Mouse (Mus musculus) urinary bladder, postnatal 4 days (tissue): ENCODE measurements around the gene Lgr4.
"Not testable (repeated sequence)": the region's sequence is repeated elsewhere in the genome, so short reads cannot be mapped to it uniquely, and the experiment has no call there.

Source experiments
- DNase-seq, 2 experiments: peaks; one replicate each; pipeline ENCODE4 v3.0.0; 2021 to 2022; ENCODE audit warnings: low spot score in 2 of 2

Lgr4 gene

DNA sequence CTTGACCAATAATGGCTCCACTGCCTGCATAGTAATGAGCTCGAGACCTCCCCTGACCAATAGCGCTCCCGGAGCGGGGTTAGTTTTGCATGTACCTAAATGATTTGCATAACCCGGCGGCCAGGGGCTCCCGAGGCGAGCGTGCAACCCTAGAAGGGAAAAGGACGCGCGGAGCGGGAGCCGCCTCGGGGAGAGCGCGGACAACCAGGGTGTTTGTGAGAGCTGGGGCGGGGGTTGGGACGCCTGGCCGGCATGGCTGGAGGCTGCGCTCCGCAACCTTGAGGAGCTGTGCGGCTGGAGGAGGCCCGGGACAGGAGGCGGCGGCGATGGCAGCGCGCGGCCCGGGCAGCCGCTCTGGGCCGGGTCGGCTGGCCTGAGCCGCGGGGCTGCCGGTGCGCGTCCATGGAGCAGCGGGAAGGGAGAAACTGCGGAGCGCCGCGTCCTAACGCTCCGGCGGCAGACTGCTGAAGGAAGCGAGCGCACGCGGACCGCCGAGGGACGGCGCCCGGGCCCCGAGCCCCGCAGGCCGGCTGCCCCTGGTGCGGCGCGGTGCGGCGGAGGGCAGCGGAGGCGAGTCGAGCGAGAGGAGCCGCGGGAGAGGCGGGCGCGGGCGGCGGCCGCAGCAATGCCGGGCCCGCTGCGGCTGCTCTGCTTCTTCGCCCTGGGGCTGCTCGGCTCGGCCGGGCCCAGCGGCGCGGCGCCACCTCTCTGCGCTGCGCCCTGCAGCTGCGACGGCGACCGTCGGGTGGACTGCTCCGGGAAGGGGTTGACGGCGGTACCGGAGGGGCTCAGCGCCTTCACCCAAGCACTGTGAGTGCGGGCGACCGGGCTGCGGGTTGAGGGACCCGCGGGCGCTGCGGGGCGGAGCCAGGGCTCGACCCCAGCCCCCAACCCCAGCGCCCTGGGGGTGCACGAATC, at the start of gene Lgr4:
TSS of gene Lgr4 (plus strand) at position 152 of the 918 bp plus-strand sequence.
- DNase-seq: peak; percentile 94

DNA sequence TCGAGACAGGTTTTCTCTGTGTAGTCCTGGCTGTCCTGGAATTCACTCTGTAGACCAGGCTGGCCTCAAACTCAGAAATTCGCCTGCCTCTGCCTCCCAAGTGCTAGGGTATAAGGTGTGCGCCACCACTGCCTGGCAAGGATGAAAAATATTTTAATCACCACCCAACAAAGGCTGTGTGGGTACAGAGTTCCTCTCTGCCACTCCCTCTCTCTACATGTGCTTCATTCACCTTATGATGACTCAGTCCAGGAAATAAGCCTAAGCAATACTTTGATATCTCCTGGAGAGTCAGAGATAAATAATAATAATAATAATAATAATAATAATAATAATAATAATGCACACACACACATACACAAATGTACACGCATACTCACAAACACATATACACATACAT, 38.0 kb upstream of the Lgr4 start:
- not testable (repeated sequence) for DNase-seq

DNA sequence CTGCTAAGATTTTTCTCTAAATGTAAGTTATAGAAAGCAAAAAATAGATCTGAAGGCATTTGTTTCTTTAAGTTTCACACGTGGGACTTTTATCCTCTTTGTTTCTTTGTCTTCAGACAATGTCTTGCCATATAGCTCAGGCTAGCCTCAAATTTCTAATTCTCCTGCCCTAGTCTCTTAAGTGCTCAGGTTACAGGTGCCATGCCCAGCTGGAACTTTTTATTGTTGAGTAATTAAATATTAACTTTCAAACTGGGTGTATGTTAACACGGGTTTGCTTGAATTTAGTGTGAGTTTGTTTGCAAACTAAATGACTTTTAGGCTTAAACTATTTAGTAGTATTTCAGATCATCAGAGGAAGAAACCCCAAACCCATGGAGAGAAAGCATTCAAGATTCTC, 36.3 kb upstream of the Lgr4 start:
- no peak for DNase-seq

DNA sequence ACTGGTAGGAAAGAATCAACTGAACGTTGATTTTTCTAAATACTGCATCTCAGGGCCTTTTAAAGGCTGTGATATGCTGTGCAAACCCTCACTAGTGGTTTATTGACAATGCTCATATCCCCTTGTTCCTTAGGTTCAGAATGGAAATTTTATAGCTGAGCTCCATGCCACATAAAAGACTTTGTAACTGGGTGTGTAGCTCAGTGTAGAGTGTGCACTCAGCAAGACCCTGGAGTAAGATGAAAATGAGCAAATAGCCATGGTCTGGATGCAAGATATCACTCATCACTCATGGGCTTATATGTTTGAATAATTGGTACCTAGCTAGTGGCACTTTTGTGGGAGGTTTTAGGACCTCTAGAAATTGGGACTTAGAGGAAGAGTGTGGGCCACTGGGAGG, 35.8 kb upstream of the Lgr4 start:
- DNase-seq: no peak

DNA sequence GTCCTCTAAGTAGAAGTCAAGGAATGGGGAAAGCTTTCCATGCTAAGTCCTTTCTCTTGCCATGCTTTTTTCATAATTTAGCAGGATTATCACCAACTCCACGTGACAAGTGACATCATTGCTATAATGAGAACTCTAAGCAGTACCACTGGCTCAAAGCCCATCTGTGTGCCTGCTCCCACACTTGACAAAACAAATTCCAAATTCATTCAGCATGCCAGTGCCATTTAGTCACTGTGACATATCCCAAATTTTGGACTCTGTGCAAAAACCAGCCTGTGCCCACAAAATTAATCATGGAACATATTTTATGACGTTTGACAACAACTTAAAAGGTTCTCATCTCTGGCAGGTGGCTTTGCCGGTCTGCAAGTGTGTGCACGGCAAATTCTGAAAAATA, 33.3 kb upstream of the Lgr4 start:
- no peak for DNase-seq

DNA sequence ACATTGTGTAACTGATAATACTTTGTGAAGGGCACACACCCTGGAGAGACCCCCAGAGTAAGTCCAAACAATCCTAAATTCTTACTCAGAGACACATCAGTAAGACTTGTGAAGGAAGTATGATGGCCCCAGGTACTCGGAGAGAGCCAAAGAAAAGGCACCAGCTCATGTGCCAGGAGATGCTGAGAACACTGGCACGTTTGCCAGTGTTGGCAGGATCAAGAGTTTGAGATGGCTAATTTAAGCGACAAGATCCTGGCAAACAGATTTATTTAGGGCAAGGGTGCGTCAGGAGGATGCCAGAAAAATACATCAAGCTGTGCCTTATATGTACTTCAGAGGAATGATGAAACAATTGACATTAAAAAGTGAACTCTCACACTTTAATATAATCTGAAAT, 32.9 kb upstream of the Lgr4 start:
- DNase-seq: no peak

DNA sequence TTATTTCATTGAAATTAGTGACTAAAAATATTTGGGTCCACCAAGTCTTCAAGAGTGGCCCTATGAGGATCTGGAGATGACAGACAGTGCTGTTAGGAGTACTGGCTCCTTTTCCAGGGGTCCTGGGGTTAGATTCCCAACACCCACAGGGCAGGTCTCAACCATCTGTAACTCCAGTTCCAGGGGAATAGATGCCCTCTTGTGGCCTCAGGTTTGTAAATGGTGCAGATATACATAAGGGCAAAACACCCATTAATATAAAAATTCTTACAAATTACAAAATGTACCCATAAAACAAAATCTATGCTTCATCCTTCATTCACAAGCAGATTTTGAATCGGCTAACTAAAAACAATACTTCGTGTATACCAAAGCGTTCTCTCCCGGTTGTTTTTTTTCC, 27.4 kb upstream of the Lgr4 start:
- DNase-seq: no peak

DNA sequence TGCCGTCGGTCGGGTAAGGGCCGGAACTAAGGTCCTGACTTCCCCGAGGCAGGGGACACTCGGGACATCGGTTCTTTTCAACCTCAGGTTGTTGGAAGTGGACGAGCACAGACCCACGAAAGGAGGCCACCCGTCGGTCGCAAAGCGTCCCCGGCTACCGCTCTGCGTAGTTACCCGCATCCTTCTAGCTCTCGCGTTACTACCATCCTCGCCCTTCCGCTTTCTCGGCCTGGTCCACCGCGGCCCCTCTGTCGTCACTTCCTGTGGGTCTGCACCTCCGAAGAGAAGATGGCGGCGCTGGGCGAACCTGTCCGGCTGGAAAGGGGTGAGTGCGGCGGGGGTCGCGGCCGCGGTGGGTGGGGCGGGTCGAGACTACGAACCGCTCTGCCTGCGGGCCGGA, 26.9 kb upstream of the Lgr4 start, which contains the start of gene Lin7c:
TSS of gene Lin7c (plus strand) at position 257 of the 400 bp plus-strand sequence.
- DNase-seq: peak; percentile 89 to 95

DNA sequence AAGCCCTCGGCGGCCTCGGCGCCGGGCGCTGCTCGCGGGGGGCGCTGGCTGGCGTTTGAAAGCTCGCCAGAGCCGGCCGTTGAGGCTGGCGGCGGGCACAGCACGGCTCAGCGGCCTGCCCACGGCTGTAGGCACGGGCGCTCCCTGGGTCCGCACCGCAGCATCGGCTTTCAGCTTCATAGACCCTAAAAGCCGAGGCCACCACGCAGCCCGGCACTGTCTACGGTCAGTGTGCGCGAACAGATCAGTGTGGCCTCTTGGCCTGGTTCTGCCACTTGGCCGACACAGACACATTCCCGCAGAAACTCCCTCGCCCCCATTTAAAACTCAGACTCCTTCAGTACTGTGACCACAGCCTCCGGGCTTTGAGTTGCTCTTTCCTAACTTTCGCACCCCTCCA, 26.4 kb upstream of the Lgr4 start:
- DNase-seq: no peak

DNA sequence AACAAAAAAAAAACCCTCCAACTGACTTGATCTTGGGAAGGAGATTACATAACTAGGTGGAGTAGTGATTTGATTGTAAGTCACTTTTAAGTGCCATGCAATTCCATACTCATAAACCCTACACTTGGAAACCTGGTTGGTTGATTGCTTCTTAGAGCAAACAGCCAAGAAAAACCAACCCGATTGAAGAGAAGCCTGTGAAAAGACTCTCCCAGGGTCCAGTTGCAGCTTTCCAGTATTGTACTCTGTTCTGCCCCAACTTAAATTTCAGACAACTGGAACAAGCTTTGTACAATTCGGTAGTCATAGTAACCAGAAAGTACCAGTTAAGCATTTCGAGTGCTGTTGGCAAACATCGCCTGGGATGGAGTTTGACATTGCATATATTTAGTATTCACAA, 26.0 kb upstream of the Lgr4 start:
- DNase-seq: no peak

DNA sequence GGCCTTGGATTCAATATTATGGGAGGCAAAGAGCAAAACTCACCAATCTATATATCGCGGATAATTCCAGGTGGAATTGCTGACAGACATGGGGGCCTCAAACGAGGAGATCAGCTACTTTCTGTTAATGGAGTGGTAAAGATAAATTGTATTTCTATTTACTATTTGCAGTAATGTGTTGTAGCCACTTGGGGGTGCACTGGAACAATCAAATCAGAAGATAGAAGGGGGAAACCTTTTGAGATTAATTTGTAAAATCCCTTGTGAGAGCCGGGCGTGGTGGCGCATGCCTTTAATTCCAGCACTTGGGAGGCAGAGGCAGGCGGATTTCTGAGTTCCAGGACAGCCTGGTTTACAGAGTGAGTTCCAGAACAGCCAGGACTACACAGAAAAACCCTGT, 21.1 kb upstream of the Lgr4 start:
- no peak for DNase-seq

DNA sequence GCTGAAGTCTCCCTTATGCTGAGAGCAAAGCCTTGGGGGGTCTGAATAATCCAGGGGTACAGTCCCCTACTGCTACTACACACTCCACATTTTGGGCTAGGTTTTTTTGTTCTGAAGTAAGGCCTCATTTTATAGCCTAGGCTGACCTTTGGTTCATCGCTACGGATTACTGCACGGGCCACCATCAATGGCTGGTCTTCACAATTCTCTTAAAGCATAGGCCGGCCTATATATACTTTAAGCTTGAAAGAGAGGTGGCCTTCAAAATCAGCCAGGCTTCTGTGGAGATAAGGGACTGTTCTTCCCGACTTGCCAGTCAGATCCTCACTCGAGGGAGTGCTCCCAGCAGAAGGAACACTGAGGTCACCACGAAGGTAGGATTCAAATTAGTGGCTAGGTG, 14.6 kb upstream of the Lgr4 start:
- DNase-seq: no peak

DNA sequence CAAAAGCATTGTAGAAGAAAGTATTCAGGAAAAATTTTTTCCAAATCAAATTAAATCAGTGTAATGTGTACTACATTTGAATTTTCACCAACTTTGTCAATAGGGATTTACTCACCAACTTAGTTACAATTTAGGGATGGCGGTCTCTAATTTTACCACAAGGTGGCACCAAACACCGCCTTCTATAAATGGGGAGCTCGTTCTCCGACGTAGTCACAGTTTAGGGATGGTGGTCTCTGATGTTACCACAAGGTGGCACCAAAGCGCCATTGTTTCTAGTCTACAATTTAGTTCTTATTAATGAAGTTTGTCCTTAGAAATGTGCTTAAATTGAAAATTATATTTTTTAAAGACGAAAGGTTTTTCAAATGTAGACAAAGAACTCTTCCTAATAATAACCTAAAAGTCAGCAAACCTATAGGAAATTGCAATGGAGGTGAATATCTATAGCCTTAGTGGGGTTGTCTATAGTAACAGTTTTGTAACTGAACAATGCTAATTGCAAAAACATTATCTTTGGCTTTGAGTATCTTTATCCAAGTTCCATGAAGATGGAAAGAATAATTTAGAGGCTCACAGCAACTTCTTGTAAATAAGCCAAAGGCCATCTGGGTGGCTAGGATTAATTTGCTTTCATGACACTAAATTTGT, 13.2 kb upstream of the Lgr4 start:
- DNase-seq: peak; percentile 77 to 88

DNA sequence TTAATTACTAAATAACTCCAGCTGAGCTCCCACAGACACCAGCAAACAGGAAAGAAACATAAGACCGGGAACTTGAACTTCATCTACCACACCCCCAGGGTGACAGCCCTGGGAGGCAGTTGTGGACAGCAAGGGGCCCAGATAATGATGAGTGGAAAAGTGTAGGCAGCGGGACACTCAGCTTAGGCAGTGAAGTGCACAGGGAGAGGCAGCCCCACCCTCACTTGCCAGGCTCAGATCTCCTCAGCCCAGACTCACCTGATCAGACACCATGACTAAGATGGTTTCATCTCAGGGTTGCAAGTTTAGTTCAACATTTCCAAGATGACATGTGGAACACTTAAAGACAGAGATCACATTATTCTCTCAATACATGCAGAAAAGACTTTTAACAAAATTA, 8.3 kb upstream of the Lgr4 start:
- DNase-seq: no peak

DNA sequence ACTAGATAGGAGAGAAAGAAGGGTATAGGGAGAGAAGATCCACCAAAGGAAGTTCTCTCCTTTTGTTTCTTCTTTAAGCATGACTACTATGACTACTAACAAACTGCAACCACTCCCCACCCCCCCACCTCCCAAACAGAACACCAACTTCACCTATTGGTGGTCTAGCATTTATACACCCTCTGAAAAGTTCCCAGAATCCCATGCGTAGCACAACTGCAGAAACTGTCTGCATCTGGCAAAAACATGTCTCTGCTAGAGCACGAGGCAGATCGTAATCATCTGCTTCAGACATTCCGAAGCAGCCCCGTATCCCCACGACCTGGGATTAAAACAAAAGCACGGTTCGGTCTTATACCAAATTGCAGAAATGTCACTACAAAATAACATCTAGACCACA, 5.2 kb upstream of the Lgr4 start:
- DNase-seq: no peak

DNA sequence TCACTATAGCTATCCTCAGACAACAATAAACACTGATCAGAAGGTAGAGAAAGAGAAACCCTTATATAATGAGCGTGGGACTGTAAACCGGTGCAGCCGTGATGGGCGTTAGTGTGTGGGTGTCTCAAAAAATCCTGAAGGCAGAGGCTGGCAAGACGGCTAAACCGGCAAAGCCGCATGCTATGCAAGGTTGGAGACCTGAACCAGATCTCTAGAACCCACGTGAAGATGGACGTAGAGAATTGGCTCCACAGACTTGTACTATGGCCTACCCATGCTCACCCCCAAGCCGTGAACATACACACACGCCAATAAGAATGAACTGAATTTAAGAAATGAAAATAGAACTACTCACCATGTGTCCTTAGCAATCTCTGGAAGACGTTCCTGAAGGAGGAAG, 4.7 kb upstream of the Lgr4 start:
- DNase-seq: no peak

DNA sequence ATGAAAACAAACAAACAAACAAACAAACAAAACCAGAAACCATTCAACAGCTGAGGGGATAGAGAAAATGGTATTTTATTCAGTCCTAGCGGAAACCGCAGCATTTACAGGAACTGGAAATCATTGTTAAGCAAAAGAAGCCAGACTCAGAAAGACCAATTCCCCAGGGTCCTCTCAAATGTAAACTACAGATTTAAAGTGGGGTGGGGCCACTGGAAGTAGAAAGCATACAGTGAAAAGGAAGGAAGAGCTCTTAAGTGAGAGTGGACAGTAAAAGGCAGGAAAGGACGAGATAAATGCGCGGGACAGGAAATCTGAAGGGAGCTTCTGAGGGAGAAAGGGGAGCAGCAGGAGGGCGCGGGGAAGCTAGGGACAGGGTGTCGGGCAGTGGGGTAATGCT, 4.2 kb upstream of the Lgr4 start:
- DNase-seq: no peak

DNA sequence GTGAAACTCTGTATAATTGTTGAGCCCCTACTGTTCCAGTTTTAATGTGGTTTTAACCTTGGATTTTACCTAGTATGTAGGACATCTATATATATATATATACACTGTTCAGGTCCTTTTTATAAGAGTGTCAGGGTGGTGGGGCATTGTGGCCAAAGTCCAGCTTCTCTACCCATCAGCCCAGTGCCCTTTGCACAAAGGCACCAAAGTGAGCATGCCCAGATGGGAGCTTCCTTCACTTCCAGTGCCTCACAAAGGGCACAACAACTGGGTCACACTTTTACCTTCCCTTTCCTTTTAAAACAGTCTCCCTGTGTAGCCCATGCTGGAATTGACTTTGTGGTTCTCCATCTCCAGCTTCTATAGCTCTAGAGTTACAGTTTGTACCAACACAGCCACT, 2.8 kb upstream of the Lgr4 start:
- no peak for DNase-seq

DNA sequence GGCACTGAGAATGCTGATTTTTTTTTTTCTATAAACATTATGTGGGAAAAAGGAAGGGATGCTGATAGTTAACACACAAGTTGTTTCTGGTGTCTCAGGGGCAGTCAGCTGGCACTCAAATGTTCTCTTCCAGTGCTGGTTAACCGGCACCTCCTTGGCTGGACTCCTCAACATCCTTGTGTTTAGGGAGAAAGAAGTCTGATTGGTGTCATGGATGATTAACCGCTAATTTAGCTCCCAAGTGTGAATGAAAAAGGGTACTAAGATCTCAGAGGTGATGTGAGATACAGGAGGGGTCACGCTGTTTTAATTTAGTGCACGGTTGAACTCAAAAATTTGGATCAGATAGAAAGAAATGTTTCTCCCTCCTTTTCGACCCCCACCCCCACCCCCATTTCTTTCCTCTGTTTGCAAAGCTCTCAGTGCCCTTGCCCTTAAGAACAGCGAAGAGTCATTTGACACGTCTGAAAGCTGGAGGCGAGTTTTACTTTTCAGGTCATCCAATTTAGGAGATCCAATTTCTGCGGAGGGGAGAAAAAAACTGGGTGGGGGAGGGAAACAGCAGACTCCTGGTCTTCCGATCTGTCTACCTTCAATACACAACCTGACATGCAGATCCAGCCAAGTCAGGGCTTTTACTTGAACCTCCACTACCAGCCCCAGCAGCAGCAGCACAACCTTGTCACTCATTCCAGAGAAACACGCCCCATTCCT, 508 bp upstream of the Lgr4 start:
- DNase-seq: no peak

DNA sequence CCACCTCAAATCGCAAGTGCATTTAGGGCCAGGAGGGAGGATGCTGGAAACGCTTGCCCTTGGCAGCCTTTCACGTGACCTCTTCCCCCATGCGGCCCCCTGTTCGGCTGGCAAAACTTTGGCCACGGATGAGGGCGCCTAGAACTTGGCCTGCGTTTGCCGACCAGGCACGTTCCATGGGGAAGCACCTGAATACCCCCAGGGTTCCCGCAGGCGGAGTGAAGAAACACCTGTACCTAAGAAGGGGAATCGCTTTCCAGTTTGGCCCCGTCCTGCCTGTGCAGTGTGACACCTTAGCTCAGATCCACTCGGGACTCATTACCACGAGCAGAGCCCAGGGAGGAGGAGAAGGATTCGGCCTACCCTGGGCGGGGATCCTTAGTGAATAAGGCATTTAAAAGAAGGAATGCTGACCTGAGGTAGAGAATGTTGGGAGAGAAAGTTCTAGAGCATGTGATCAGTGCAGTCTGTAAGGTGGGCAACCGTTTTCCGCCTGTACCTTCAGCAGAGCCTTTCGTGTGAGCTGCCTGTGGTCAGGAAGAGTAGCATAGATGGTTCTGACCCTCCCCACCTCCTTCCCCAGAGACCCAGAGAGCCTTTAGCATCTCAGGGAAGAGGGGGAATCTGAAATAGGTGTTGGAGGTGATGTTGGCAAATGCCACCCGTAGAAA, 1.3 kb downstream of the Lgr4 start:
- no peak for DNase-seq

DNA sequence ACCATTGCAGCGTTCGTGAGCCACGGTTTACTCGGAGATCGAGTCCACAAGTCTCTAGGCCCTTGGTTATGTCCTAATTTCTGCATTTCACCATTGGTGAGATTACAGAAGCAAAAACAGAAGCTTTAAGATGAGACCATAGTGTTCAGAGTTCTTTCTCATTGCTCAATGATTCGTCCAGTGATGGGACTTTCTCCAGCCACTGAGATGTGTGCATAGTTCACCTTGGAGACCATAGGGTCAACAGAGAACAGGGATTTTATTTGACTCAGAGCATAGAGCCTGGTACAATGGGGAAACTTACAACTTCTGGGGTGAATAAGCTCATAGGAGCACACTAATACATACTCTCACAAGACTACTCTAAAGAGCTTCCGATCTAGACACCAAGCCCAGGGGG, 3.0 kb downstream of the Lgr4 start:
- no peak for DNase-seq
